Mouse (Mus musculus) retina, adult 2 months (tissue): ENCODE data around the gene Olfr229.
"Not testable (repeated sequence)": the region's sequence is repeated elsewhere in the genome, so short reads cannot be mapped to it uniquely, and the experiment has no call there.

Source experiments
- DNase-seq: peaks from one replicate; pipeline ENCODE4 v3.0.0-alpha.2; 2012; ENCODE audit warnings: low read depth, low spot score

Gene Olfr229

DNA sequence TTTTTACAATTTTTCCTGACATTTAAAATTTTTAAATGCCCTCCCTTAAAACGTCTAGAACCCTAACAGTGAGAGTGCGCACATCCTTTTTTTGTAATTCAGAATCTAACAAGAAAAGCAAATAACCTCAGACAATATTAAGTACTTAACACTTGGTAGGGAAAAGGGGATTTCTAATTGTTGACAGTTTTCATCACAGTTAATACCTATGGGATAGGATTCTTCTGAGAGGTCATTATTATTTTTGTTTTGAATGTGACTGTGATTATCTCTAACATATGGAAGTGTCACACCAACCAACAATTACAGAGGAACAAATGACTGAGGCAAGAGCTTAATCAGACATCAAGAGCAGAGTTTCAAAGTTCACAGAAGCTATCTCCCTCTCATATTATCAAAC lies at the start of gene Olfr229:
Gene Olfr229 (plus strand): TSS at position 301 of the 400 bp plus-strand sequence.
- DNase-seq = no peak

- no peak for DNase-seq
Measured at GRCm38 (mm10) chr9:39866122-39866521, 41.0 kb upstream of the Olfr229 start, which contains the start of gene Olfr972. TSS of gene Olfr972 (plus strand) at chr9:39866422.

DNA sequence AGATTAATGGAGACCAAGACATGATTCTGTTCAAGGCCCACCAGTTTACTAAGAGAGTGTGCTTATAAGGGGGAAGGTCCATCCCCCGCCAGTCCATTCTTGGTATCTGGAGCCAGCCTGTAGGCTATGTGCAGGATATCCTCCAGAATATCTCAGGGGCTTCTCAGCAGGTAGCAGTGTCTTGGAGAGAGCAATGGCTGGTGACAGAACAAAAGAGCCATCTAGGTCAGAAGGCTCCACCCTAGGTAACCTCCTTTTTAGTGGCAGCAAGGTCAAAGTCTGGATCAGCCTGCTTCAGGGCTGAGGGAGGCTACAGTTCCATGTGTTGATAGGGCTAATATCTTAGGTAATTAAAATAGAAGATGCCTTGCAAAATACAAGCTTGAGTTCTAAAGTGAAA lies 35.1 kb upstream of the Olfr229 start:
- not testable (repeated sequence) for DNase-seq

DNA sequence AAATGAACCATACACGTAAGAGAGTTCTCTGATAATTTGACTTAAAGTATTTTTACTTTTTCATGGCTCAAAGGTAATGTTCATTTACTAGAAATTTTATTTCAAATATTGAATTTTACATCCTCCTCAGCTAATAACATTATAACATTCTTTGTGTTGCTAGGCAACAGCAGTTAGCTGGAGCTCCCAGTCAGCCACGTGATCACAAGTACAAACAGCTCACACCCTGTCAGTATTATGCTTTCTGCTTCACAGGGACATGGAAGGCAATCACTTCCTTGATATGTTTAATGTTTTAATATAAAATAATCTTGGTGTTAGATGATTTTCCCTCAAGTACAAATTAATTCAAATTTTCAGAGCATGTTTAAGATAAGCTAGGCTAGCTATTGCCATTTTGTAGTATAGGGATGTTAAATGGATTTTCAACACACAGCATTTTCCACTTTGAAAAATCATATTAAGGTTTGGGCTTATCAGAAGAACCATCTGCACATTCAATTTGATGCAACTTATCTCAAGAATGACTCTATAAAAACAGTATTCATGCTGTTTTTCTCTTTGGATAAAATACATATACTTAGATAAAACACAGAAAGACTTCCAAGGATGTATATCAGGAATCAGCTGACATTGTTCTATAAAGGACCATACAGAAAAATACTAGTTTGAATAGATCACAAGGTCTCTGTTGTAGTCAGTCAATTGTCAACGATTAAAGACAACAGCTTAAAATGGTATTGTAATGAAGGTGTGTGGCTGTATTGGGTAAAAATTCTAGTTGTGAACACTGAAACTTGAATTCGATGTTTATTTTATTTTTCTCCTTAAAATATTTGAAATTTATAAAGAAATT lies 29.4 kb upstream of the Olfr229 start:
- not testable (repeated sequence) for DNase-seq

- DNase-seq = no peak
Measured at GRCm38 (mm10) chr9:39905106-39905505, 2.0 kb upstream of the Olfr229 start.

DNA sequence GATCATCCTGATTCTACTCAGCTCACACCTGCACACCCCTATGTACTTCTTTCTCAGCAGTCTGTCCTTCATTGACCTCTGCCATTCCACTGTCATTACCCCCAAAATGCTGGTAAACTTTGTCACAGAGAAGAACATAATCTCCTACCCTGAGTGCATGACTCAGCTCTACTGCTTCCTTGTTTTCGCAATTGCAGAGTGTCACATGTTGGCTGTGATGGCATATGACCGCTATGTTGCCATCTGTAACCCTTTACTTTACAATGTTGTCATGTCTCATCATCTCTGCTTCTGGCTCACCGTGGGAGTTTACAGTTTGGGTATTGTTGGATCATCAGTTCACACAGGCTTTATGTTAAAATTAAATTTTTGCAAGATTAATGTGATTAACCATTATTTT lies 2.8 kb downstream of the Olfr229 start:
- DNase-seq = no peak

- not testable (repeated sequence) for DNase-seq
Measured at GRCm38 (mm10) chr9:39927975-39928836, 21.1 kb downstream of the Olfr229 start.

- DNase-seq = not testable (repeated sequence)
Measured at GRCm38 (mm10) chr9:39928837-39929236, 21.7 kb downstream of the Olfr229 start.

- DNase-seq = no peak
Measured at GRCm38 (mm10) chr9:39937201-39937600, 30.1 kb downstream of the Olfr229 start, which contains the start of gene Olfr974. TSS of gene Olfr974 (plus strand) at chr9:39937501.

GRCm38 (mm10) chr9:39951946-39952345 lies 44.8 kb downstream of the Olfr229 start, which contains the start of gene Olfr975:
TSS of gene Olfr975 (minus strand) at chr9:39952046.
- no peak for DNase-seq

GRCm38 (mm10) chr9:39961033-39961432 lies 53.9 kb downstream of the Olfr229 start, which contains the start of gene Olfr976:
TSS of gene Olfr976 (minus strand) at chr9:39961133.
- not testable (repeated sequence) for DNase-seq
